Mouse (Mus musculus): Measurements from ENCODE around the gene Foxl1. TPM values are rescaled to one million over a fixed set of nuclear protein-coding genes. Genes with fewer than 3 reads are reported as not detected.
A peak's percentile ranks its signal among the peaks of the same experiment; 100 is the strongest.

The Foxl1 gene
- polyA plus RNA-seq, 1 experiment from 2014 or later = 6.6 TPM

- Histone ChIP-seq H3K27me3 (ENCODE audit: control insufficient read depth, insufficient read depth, low read length) (peaks cover 75% of the 10 kb centered on the region), H3K4me1 (ENCODE audit: control insufficient read depth, insufficient read depth, low read length) (0 out of 2 replicates have a peak, but pooled peaks cover 5% of the 10 kb centered on the region), H3K4me2 (replicated peaks; ENCODE audit: low read depth, low read length) (no peak overlapping the region), H3K36me3 (ENCODE audit: control insufficient read depth, insufficient read depth, low read length) (no peaks in the 10 kb centered on the region), H3K9me3 (ENCODE audit: control insufficient read depth, low read length) (no peaks in the 10 kb centered on the region), H3K4me3 (ENCODE audit: low read length) (no peak overlapping the region), H3K9ac (ENCODE audit: low read depth, low read length) (no peak overlapping the region), H3K27ac (ENCODE audit: low read depth, low read length) (no peak overlapping the region)
- ATAC-seq (ENCODE audit: low FRiP score, low TSS enrichment) = no peak
- WGBS = 0% methylated on average over 1 of the region's 1 CpGs
Observed at GRCm38 (mm10) chr8:121090716-121091115, 37.0 kb upstream of the Foxl1 start.

- 32% methylated on average over 6 of the region's 6 CpGs for WGBS
- Histone ChIP-seq H3K4me1 (ENCODE audit: control insufficient read depth, insufficient read depth, low read length) (0 out of 2 replicates have a peak, but pooled peaks cover 5% of the 10 kb centered on the region), H3K36me3 (ENCODE audit: control insufficient read depth, insufficient read depth, low read length) (peaks cover 2% of the 10 kb centered on the region), H3K27me3 (ENCODE audit: control insufficient read depth, insufficient read depth, low read length) (peaks cover 62% of the 10 kb centered on the region), H3K9me3 (ENCODE audit: control insufficient read depth, low read length) (no peaks in the 10 kb centered on the region), H3K4me2 (replicated peaks; ENCODE audit: low read depth, low read length) (no peak overlapping the region), H3K27ac (ENCODE audit: low read depth, low read length) (no peak overlapping the region), H3K9ac (ENCODE audit: low read depth, low read length) (no peak overlapping the region), H3K4me3 (ENCODE audit: low read length) (no peak overlapping the region)
- ATAC-seq (ENCODE audit: low FRiP score, low TSS enrichment) = no peak
Observed at GRCm38 (mm10) chr8:121092141-121092540, 35.6 kb upstream of the Foxl1 start.

GRCm38 (mm10) chr8:121092627-121093026 is 35.1 kb upstream of the Foxl1 start:
- no peak overlapping the region for H3K27ac ChIP-seq (ENCODE audit: low read depth, low read length)
- H3K4me2 ChIP-seq (replicated peaks; ENCODE audit: low read depth, low read length) = no peak overlapping the region
- 3% methylated on average over 16 of the region's 16 CpGs for WGBS
- ATAC-seq (ENCODE audit: low FRiP score, low TSS enrichment) = peak; percentile 38
- H3K4me3 ChIP-seq (ENCODE audit: low read length) = no peak overlapping the region
- H3K9me3 ChIP-seq (ENCODE audit: control insufficient read depth, low read length) = no peaks in the 10 kb centered on the region
- H3K27me3 ChIP-seq (ENCODE audit: control insufficient read depth, insufficient read depth, low read length) = peaks cover 57% of the 10 kb centered on the region
- H3K4me1 ChIP-seq (ENCODE audit: control insufficient read depth, insufficient read depth, low read length) = 0 out of 2 replicates have a peak, but pooled peaks cover 5% of the 10 kb centered on the region
- H3K36me3 ChIP-seq (ENCODE audit: control insufficient read depth, insufficient read depth, low read length) = peaks cover 6% of the 10 kb centered on the region
- H3K9ac ChIP-seq (ENCODE audit: low read depth, low read length) = no peak overlapping the region

DNA sequence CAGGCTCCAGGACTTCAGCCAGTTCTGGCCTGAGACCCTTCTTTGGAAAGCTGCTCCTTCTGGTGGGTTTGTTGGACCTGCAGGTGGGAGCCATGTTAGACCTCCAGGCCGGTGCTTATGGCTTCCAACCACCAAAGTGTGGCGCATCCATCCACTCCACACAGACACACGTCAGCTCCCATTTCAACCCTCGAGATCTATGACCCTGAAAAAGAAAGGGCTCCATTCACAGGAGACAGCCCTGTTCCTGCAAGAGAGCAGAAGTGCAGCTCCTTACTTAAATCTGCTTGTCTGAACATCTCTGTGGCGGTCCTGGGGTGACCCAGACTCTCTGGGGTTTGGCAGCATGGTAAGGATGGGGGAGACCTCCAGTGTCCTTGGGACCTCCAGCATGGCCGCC is 34.2 kb upstream of the Foxl1 start:
- H3K9ac ChIP-seq (ENCODE audit: low read depth, low read length) = no peak overlapping the region
- H3K4me1 ChIP-seq (ENCODE audit: control insufficient read depth, insufficient read depth, low read length) = 0 out of 2 replicates have a peak, but pooled peaks cover 5% of the 10 kb centered on the region
- no peak overlapping the region for H3K27ac ChIP-seq (ENCODE audit: low read depth, low read length)
- H3K27me3 ChIP-seq (ENCODE audit: control insufficient read depth, insufficient read depth, low read length) = peaks cover 49% of the 10 kb centered on the region
- WGBS = 64% methylated on average over 6 of the region's 6 CpGs
- no peaks in the 10 kb centered on the region for H3K9me3 ChIP-seq (ENCODE audit: control insufficient read depth, low read length)
- peaks cover 15% of the 10 kb centered on the region for H3K36me3 ChIP-seq (ENCODE audit: control insufficient read depth, insufficient read depth, low read length)
- no peak overlapping the region for H3K4me2 ChIP-seq (replicated peaks; ENCODE audit: low read depth, low read length)
- no peak for ATAC-seq (ENCODE audit: low FRiP score, low TSS enrichment)
- no peak overlapping the region for H3K4me3 ChIP-seq (ENCODE audit: low read length)

DNA sequence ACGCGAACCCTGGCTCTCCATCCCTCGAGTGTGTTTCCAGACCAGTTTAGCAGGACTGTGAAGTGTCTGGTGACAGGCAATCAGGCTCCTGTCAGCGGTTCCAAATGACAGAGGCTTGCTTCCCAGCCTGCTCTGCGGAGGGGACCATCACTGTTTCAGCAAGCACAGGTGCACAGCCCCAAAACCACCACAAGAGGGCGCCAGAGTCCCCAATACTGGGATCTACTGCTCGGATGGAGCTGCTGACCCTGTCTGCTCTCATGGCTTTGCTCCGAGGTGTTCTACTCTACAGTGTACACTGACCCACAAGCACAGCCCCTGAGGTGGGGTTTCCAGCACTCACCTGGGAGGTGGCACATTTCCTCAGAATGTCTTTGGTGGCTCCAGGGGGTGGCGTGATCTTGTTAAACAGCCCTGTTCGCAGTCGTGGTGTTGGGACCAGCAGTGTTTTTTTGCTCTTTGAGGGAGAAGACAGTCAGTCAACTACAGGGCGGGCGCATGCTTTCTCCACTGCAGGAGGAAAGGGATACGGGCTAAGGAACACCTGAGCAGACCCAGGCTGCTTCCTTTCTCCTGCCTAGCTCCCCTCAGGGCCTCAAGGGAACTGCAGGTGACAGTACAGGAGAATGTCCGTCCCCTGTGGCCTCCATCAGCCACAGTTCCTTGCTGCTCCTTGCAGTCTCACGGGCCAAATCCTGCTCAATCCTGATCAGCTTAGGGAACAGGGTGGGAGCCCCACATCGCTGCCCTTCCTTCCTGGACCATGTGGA is 23.5 kb upstream of the Foxl1 start:
- ATAC-seq (ENCODE audit: low FRiP score, low TSS enrichment) = peak; percentile 51; the same call in 1 of the 2 replicates
- Histone ChIP-seq H3K36me3 (ENCODE audit: control insufficient read depth, insufficient read depth, low read length) (peaks cover 55% of the 10 kb centered on the region), H3K27me3 (ENCODE audit: control insufficient read depth, insufficient read depth, low read length) (no peaks in the 10 kb centered on the region), H3K9me3 (ENCODE audit: control insufficient read depth, low read length) (no peaks in the 10 kb centered on the region), H3K4me3 (ENCODE audit: low read length) (no peak overlapping the region), H3K4me1 (ENCODE audit: control insufficient read depth, insufficient read depth, low read length) (peaks cover 8% of the 10 kb centered on the region), H3K9ac (ENCODE audit: low read depth, low read length) (no peak overlapping the region), H3K27ac (ENCODE audit: low read depth, low read length) (no peak overlapping the region), H3K4me2 (replicated peaks; ENCODE audit: low read depth, low read length) (no peak overlapping the region)
- 54% methylated on average over 17 of the region's 17 CpGs for WGBS

DNA sequence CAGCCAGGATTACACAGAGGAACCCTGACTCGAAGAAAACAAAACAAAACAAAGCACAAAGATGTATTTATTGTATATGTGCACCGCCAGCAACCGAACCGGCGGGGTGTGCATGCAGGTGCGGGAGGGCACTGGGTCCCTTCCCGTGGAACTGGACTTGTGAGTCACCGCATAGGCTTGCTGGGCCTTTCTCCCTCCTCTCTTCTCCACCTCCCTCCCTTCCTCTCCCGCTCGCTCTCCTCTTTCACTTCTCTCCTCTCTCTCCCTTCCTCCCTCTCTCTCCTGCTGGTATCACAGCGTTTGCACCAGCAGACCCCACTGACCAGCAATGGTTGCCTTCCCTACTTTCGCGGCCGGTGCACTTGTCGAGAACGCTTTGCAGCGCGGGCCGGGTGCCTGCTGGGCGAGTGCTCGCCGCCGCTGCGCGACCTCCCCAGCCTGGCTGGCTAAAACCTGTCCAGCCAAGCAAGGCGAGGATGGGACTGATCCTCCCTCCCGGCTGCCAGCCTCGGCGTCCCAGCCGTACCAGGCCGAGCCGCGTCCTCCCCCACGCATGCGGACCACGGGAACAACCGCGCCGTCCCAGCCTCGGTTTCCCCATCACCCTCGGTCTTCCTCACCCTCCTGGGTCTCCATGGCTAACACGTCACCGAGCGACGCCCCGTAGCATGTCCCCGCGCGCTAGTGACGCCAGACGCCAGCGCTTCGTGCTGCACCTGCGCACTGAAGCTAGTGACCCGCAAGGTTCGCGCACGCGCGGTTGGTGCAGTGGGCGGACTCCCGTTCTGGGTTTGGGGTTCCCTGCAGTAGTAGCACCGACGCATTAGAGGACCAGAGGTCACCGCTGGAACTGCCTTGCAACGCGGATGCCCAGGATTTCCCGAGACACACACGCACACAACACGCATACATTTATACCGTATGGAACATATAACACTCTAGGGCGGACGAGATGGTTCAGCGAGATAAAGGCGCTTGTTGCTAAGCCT is 19.8 kb upstream of the Foxl1 start, which contains the start of gene Mthfsd:
Gene Mthfsd (minus strand): TSS at position 725 of the 989 bp plus-strand sequence.
- Histone ChIP-seq H3K27me3 (ENCODE audit: control insufficient read depth, insufficient read depth, low read length) (0 out of 2 replicates have a peak, but pooled peaks cover 3% of the 10 kb centered on the region), H3K27ac (ENCODE audit: low read depth, low read length) (peak within 1 kb of the TSS; percentile 77; the same call in 1 of the 2 replicates), H3K4me3 (ENCODE audit: low read length) (peak within 1 kb of the TSS; percentile 96), H3K9ac (ENCODE audit: low read depth, low read length) (peak within 1 kb of the TSS; percentile 83), H3K4me1 (ENCODE audit: control insufficient read depth, insufficient read depth, low read length) (peaks cover 8% of the 10 kb centered on the region), H3K4me2 (replicated peaks; ENCODE audit: low read depth, low read length) (peak within 1 kb of the TSS; percentile 89), H3K9me3 (ENCODE audit: control insufficient read depth, low read length) (no peaks in the 10 kb centered on the region), H3K36me3 (ENCODE audit: control insufficient read depth, insufficient read depth, low read length) (peaks cover 21% of the 10 kb centered on the region)
- ATAC-seq (ENCODE audit: low FRiP score, low TSS enrichment) = peak; percentile 91
- WGBS = 2% methylated on average over 75 of the region's 75 CpGs

DNA sequence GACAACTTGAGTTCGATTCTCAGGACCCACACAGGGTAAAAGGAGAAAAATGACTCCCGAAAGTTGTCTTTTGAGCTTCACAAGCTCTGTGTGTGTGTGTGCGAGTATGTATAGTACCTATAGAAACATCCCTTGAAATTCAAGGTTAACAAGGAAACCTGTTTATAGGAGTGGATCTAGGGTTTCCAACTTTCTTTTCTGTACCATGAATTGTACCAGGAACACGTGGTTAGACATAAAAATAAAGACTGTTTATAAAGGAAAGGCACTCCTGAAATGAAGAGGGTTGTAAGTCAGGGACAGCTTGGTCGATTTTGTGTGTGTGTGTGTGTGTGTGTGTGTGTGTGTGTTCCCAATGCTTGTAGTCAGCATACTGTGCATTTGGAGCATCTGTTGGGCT is 19.1 kb upstream of the Foxl1 start:
- 13% methylated on average over 5 of the region's 5 CpGs for WGBS
- H3K4me1 ChIP-seq (ENCODE audit: control insufficient read depth, insufficient read depth, low read length) = peaks cover 12% of the 10 kb centered on the region
- no peaks in the 10 kb centered on the region for H3K9me3 ChIP-seq (ENCODE audit: control insufficient read depth, low read length)
- 0 out of 2 replicates have a peak, but pooled peaks cover 3% of the 10 kb centered on the region for H3K27me3 ChIP-seq (ENCODE audit: control insufficient read depth, insufficient read depth, low read length)
- no peak overlapping the region for H3K27ac ChIP-seq (ENCODE audit: low read depth, low read length)
- H3K9ac ChIP-seq (ENCODE audit: low read depth, low read length) = peak overlapping the region; percentile 42; the same call in 1 of the 2 replicates
- H3K4me3 ChIP-seq (ENCODE audit: low read length) = peak overlapping the region; percentile 96
- peak overlapping the region; percentile 48 for H3K4me2 ChIP-seq (replicated peaks; ENCODE audit: low read depth, low read length)
- ATAC-seq (ENCODE audit: low FRiP score, low TSS enrichment) = no peak
- peaks cover 14% of the 10 kb centered on the region; the same call in 1 of the 2 replicates for H3K36me3 ChIP-seq (ENCODE audit: control insufficient read depth, insufficient read depth, low read length)

DNA sequence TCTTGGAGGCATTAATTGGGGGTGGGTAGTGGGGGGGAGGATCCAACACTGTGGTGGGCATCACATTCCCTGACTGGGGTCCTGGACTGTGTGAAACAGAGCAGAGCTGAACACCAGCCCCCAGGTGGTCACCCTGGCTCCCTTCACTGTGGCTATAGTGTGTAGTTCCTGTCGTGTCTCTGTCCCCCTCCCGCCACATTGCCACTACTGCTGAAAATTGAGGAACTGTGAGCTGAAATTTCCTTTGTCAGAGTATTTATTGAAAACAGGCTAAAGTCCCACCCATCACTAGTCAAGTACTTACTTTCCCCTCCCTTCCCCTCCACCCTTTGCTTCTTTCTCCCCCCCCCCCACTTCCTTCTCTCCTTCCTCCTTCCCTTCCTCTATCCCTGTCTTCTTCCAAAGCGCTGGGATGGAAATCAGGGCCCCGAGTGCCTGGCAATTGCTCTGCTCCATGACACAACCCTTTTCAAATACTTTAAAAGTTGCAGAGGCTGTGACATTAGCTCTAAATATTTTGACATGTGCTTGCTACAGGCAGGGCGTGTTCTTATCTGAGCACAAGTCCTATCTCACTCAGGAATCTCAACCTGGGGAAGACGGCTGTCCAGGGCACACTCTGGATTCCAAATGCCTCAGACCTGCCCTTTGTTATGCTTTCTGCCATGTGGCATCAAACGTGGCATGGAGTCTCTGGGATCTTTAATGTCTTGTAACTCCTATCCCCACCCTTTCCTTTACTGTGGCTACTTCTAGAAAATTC is 16.4 kb upstream of the Foxl1 start:
- Histone ChIP-seq H3K27me3 (ENCODE audit: control insufficient read depth, insufficient read depth, low read length) (peaks cover 3% of the 10 kb centered on the region; the same call in 1 of the 2 replicates), H3K4me2 (replicated peaks; ENCODE audit: low read depth, low read length) (no peak overlapping the region), H3K4me1 (ENCODE audit: control insufficient read depth, insufficient read depth, low read length) (peaks cover 23% of the 10 kb centered on the region), H3K36me3 (ENCODE audit: control insufficient read depth, insufficient read depth, low read length) (peaks cover 3% of the 10 kb centered on the region; the same call in 1 of the 2 replicates), H3K4me3 (ENCODE audit: low read length) (no peak overlapping the region), H3K9ac (ENCODE audit: low read depth, low read length) (no peak overlapping the region), H3K27ac (ENCODE audit: low read depth, low read length) (no peak overlapping the region), H3K9me3 (ENCODE audit: control insufficient read depth, low read length) (no peaks in the 10 kb centered on the region)
- no peak for ATAC-seq (ENCODE audit: low FRiP score, low TSS enrichment)
- 55% methylated on average over 7 of the region's 7 CpGs for WGBS

Data from kidney, embryonic 14.5 days (tissue).